Comparison of ENCODE assay signal across 9 mouse cellular contexts in genomic region chr14:25546852-25547621, GRCm38 (mm10).
DNase-seq lines count a peak whose midpoint lies in the region; ATAC-seq and TF ChIP-seq lines count a peak whose summit lies in the region.
"Had no signal": no experiment of that assay in that cellular context is flagged by ENCODE, and none has a peak within 500 bp of the region (broad histone marks: within the 10 kb centered on the region; RNA-seq: fewer than 3 reads in every experiment).

No protein-coding gene starts in this region.

- peaks cover 39% of the 10 kb centered on the region for H3K4me1 ChIP-seq in heart, embryonic 12.5 days (replicated peaks)
- peaks cover 10% of the 10 kb centered on the region for H3K4me1 ChIP-seq in liver, postnatal 0 days (ENCODE audit: insufficient read depth)

- no peak overlapping the region for H3K9ac ChIP-seq in heart, embryonic 12.5 days
- no peak overlapping the region for H3K9ac ChIP-seq in liver, postnatal 0 days (replicated peaks)

- 57% methylated on average over 14 of the region's 14 CpGs for WGBS in heart, embryonic 12.5 days
- 44% methylated on average over 14 of the region's 14 CpGs for WGBS in liver, postnatal 0 days (ENCODE audit: insufficient replicate concordance)

- intact Hi-C loops in heart, postnatal 36 days (cut with DNase I), result no loop called here

- peak overlapping the region; percentile 61 for H3K27ac ChIP-seq in heart, embryonic 12.5 days (ENCODE audit: poor library complexity, severe bottlenecking)
- H3K27ac ChIP-seq in liver, postnatal 0 days (ENCODE audit: low read depth), result peak overlapping the region; percentile 40; the same call in 1 of the 2 replicates

- no peaks in the 10 kb centered on the region for H3K27me3 ChIP-seq in heart, embryonic 12.5 days (replicated peaks)
- no peaks in the 10 kb centered on the region for H3K27me3 ChIP-seq in liver, postnatal 0 days (ENCODE audit: insufficient read depth, low read length)
- H3K27me3 ChIP-seq: Patski had no signal

- TF ChIP-seq EP300 in liver, postnatal 0 days (IDR thresholded peaks at IDR 0.05; ENCODE audit: low read depth), result no peak

- H3K4me3 ChIP-seq in heart, embryonic 12.5 days, result no peak overlapping the region
- H3K4me3 ChIP-seq in liver, postnatal 0 days (ENCODE audit: low read depth, low read length), result no peak overlapping the region

- H3K36me3 ChIP-seq in heart, embryonic 12.5 days, result peaks cover 32% of the 10 kb centered on the region
- peaks cover 22% of the 10 kb centered on the region for H3K36me3 ChIP-seq in liver, postnatal 0 days (replicated peaks; ENCODE audit: insufficient read depth, low read length)

- H3K9me3 ChIP-seq in heart, embryonic 12.5 days (replicated peaks), result no peaks in the 10 kb centered on the region
- H3K9me3 ChIP-seq in liver, postnatal 0 days (ENCODE audit: low read length), result no peaks in the 10 kb centered on the region

- peak; percentile 81 for ATAC-seq in heart, embryonic 12.5 days (ENCODE audit: insufficient number of reproducible peaks, low FRiP score)
- peak; percentile 29; the same call in 1 of the 2 replicates for ATAC-seq in liver, postnatal 0 days
- ATAC-seq: Patski had no signal

- no peak overlapping the region for H3K4me2 ChIP-seq in heart, embryonic 12.5 days
- H3K4me2 ChIP-seq in liver, postnatal 0 days (ENCODE audit: low read depth, low read length), result no peak overlapping the region

- peak; percentile 98 for DNase-seq in heart, adult 11 months
- no peak for DNase-seq in heart, postnatal 36 days
- DNase-seq in adrenal gland, postnatal 36 days, result peak; percentile 54 to 67
- DNase-seq in liver, postnatal 0 days, result no peak
- DNase-seq in thymus, postnatal 14 days, result peak; percentile 49
- DNase-seq in right cerebral cortex, postnatal 10 days (ENCODE audit: low spot score in 2 of 2), result no peak
- DNase-seq in retina, embryonic 14.5 days (ENCODE audit: low spot score), result no peak

- no peak for TF ChIP-seq CTCF in liver, postnatal 0 days (IDR thresholded peaks at IDR 0.05; ENCODE audit: low read depth)

Comparison
In these comparisons a context has a peak if more than half of its experiments do, and no peak if none do; other contexts are left out.
1. DNase-seq: peak in heart, adult 11 months (single experiment), adrenal gland, postnatal 36 days (2 of 2) and thymus, postnatal 14 days (single experiment); none in heart, postnatal 36 days (0 of 2), liver, postnatal 0 days (single experiment), right cerebral cortex, postnatal 10 days (0 of 2) and retina, embryonic 14.5 days (single experiment).